Mouse (Mus musculus) C2C12 (cell line): ENCODE results near the gene E330017A01Rik.

ENCODE experiments used
- CEBPB ChIP-seq: IDR thresholded peaks from one replicate; pipeline ENCODE4 v1.6.1; 2011; ENCODE audit warnings: low read depth, mild to moderate bottlenecking, control low read depth, moderate library complexity
- CTCF ChIP-seq: IDR thresholded peaks from one replicate; pipeline ENCODE4 v1.5.1; 2011; ENCODE audit not compliant: control insufficient read depth, insufficient read depth, insufficient read length
- MAX ChIP-seq: IDR thresholded peaks from one replicate; pipeline ENCODE4 v1.6.1; 2011; ENCODE audit warnings: mild to moderate bottlenecking, control low read depth
- MYOG ChIP-seq: IDR thresholded peaks from one replicate; pipeline ENCODE4 v1.6.1; 2011; ENCODE audit not compliant: control insufficient read depth, insufficient read length; ENCODE audit errors: extremely low read depth
- USF1 ChIP-seq: IDR thresholded peaks from one replicate; pipeline ENCODE4 v1.6.1; 2011; ENCODE audit warnings: low read depth, mild to moderate bottlenecking, control low read depth, moderate library complexity

DNA sequence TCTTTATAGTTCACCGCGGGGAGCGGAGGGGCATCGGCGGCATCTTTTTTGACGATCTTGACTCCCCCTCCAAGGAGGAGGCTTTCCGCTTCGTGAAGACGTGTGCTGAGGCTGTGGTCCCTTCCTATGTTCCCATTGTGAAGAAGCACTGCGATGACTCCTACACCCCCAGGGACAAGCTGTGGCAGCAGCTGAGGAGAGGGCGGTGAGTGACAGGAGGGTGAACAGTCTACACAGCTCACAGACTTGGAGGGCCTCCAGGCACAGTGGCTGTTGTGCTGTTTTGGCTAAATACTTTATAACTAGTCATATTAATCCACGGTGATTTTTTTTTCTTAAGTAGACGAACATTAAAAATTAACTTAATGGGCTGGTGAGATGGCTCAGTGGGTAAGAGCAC, 36.7 kb upstream of the E330017A01Rik start:
- TF ChIP-seq MAX (no peak), CTCF (no peak), USF1 (no peak), CEBPB (no peak), MYOG (no peak)
